Mouse (Mus musculus) midbrain, embryonic 15.5 days (tissue): ENCODE measurements around the gene Acadl. TPM values are rescaled to one million over a fixed set of nuclear protein-coding genes. Genes with fewer than 3 reads are reported as not detected.
A peak's percentile ranks its signal among the peaks of the same experiment; 100 is the strongest.

Experiments
- ATAC-seq: fragments of 200-750 bp; cut with Nextera tagmentation; replicated peaks from 2 replicates; pipeline ENCODE4 v1.8.0; 2017; ENCODE audit warnings: moderate TSS enrichment
- H3K27ac ChIP-seq: fragments of 300-500 bp; sonication (generic); 2 replicates; pipeline ENCODE4 v1.5.1; 2015; ENCODE audit warnings: mild to moderate bottlenecking, inconsistent platforms
- H3K27me3 ChIP-seq: fragments of 300-500 bp; sonication (generic); replicated peaks from 2 replicates; pipeline ENCODE4 v1.6.1; 2015; ENCODE audit warnings: inconsistent platforms
- H3K36me3 ChIP-seq: fragments of 300-500 bp; sonication (generic); replicated peaks from 2 replicates; pipeline ENCODE4 v1.6.1; 2015; ENCODE audit warnings: inconsistent platforms
- H3K4me1 ChIP-seq: fragments of 300-500 bp; sonication (generic); 2 replicates; pipeline ENCODE4 v1.6.1; 2015; ENCODE audit warnings: inconsistent platforms
- H3K4me2 ChIP-seq: fragments of 300-500 bp; sonication (generic); 2 replicates; pipeline ENCODE4 v1.6.1; 2015; ENCODE audit warnings: inconsistent platforms, mild to moderate bottlenecking, moderate library complexity
- H3K4me3 ChIP-seq: fragments of 300-500 bp; sonication (generic); 2 replicates; pipeline ENCODE4 v1.5.1; 2015; ENCODE audit warnings: mild to moderate bottlenecking, inconsistent platforms
- H3K9ac ChIP-seq: fragments of 300-500 bp; sonication (generic); 2 replicates; pipeline ENCODE4 v1.6.1; 2015; ENCODE audit warnings: mild to moderate bottlenecking, inconsistent platforms
- H3K9me3 ChIP-seq: fragments of 300-500 bp; sonication (generic); 2 replicates; pipeline ENCODE4 v1.6.1; 2016; ENCODE audit warnings: inconsistent platforms
- WGBS: fragments of 180-500 bp; shearing (Covaris S2); methylation state at CpG from one replicate; pipeline ENCODE4 v1.1.7; 2015; ENCODE audit warnings: mixed read lengths; 5-methylcytosine and 5-hydroxymethylcytosine counted together
- polyA plus RNA-seq: library from polyadenylated mRNA; unstranded; fragments of >200 nt; fragmentation: Nextera tagmentation; extraction: Ambion mirVana; gene quantifications from 2 replicates; pipeline ENCODE4 v1.2.1, GENCODE M21; 2015

The Acadl gene
- polyA plus RNA-seq, result 34.6 and 39.7 TPM in 2 replicates

GRCm38 (mm10) chr1:66862712-66863511, at the start of gene Acadl:
TSS of gene Acadl (minus strand) at chr1:66863277.
- Histone ChIP-seq H3K9me3 (0 out of 2 replicates have a peak, but pooled peaks cover 6% of the 10 kb centered on the region), H3K27ac (peak within 1 kb of the TSS; percentile 66), H3K9ac (peak within 1 kb of the TSS; percentile 54), H3K4me1 (peaks cover 7% of the 10 kb centered on the region; the same call in 1 of the 2 replicates), H3K27me3 (no peaks in the 10 kb centered on the region), H3K4me2 (peak within 1 kb of the TSS; percentile 85), H3K4me3 (peak within 1 kb of the TSS; percentile 63), H3K36me3 (no peaks in the 10 kb centered on the region)
- under 1% methylated on average over 60 of the region's 85 CpGs for WGBS
- peak; percentile 89 for ATAC-seq

- no peak for ATAC-seq
- H3K4me3 ChIP-seq, result no peak overlapping the region
- H3K27me3 ChIP-seq, result no peaks in the 10 kb centered on the region
- H3K9me3 ChIP-seq, result no peaks in the 10 kb centered on the region
- no peak overlapping the region for H3K9ac ChIP-seq
- no peak overlapping the region for H3K4me2 ChIP-seq
- H3K36me3 ChIP-seq, result no peaks in the 10 kb centered on the region
- no peak overlapping the region for H3K27ac ChIP-seq
- WGBS, result 88% methylated on average over 1 of the region's 1 CpGs
- H3K4me1 ChIP-seq, result no peaks in the 10 kb centered on the region
Observed at GRCm38 (mm10) chr1:66912305-66912704, 49.2 kb upstream of the Acadl start.

- H3K4me3 ChIP-seq, result no peak overlapping the region
- no peaks in the 10 kb centered on the region for H3K9me3 ChIP-seq
- H3K4me1 ChIP-seq, result peaks cover 3% of the 10 kb centered on the region; the same call in 1 of the 2 replicates
- no peak for ATAC-seq
- H3K36me3 ChIP-seq, result no peaks in the 10 kb centered on the region
- WGBS, result 92% methylated on average over 3 of the region's 3 CpGs
- no peak overlapping the region for H3K4me2 ChIP-seq
- H3K9ac ChIP-seq, result no peak overlapping the region
- H3K27me3 ChIP-seq, result no peaks in the 10 kb centered on the region
- no peak overlapping the region for H3K27ac ChIP-seq
Observed at GRCm38 (mm10) chr1:66902566-66902965, 39.5 kb upstream of the Acadl start.

- no peaks in the 10 kb centered on the region for H3K27me3 ChIP-seq
- no peaks in the 10 kb centered on the region for H3K36me3 ChIP-seq
- H3K4me1 ChIP-seq, result peaks cover 12% of the 10 kb centered on the region
- no peak overlapping the region for H3K9ac ChIP-seq
- WGBS, result 94% methylated on average over 4 of the region's 4 CpGs
- H3K9me3 ChIP-seq, result no peaks in the 10 kb centered on the region
- no peak for ATAC-seq
- no peak overlapping the region for H3K4me2 ChIP-seq
- H3K27ac ChIP-seq, result no peak overlapping the region
- H3K4me3 ChIP-seq, result no peak overlapping the region
Observed at GRCm38 (mm10) chr1:66900946-66901345, 37.9 kb upstream of the Acadl start.

- ATAC-seq, result no peak
- H3K27ac ChIP-seq, result no peak overlapping the region
- H3K9me3 ChIP-seq, result no peaks in the 10 kb centered on the region
- H3K4me3 ChIP-seq, result no peak overlapping the region
- H3K4me1 ChIP-seq, result peaks cover 15% of the 10 kb centered on the region
- H3K36me3 ChIP-seq, result no peaks in the 10 kb centered on the region
- H3K9ac ChIP-seq, result no peak overlapping the region
- no peak overlapping the region for H3K4me2 ChIP-seq
- H3K27me3 ChIP-seq, result no peaks in the 10 kb centered on the region
- 62% methylated on average over 7 of the region's 7 CpGs for WGBS
Observed at GRCm38 (mm10) chr1:66898261-66898660, 35.2 kb upstream of the Acadl start.

GRCm38 (mm10) chr1:66896556-66896955, 33.5 kb upstream of the Acadl start:
- Histone ChIP-seq H3K27me3 (no peaks in the 10 kb centered on the region), H3K27ac (peak overlapping the region; percentile 76), H3K9ac (peak overlapping the region; percentile 31; the same call in 1 of the 2 replicates), H3K4me2 (peak overlapping the region; percentile 33), H3K9me3 (no peaks in the 10 kb centered on the region), H3K4me3 (no peak overlapping the region), H3K4me1 (peaks cover 15% of the 10 kb centered on the region), H3K36me3 (no peaks in the 10 kb centered on the region)
- peak; percentile 74 for ATAC-seq
- 42% methylated on average over 5 of the region's 5 CpGs for WGBS

GRCm38 (mm10) chr1:66896125-66896524, 33.0 kb upstream of the Acadl start:
- peak overlapping the region; percentile 76 for H3K27ac ChIP-seq
- H3K9me3 ChIP-seq, result no peaks in the 10 kb centered on the region
- H3K4me2 ChIP-seq, result peak overlapping the region; percentile 33
- H3K4me1 ChIP-seq, result peaks cover 15% of the 10 kb centered on the region
- WGBS, result 39% methylated on average over 5 of the region's 5 CpGs
- H3K36me3 ChIP-seq, result no peaks in the 10 kb centered on the region
- H3K4me3 ChIP-seq, result no peak overlapping the region
- peak; percentile 93 for ATAC-seq
- no peaks in the 10 kb centered on the region for H3K27me3 ChIP-seq
- H3K9ac ChIP-seq, result peak overlapping the region; percentile 31; the same call in 1 of the 2 replicates

GRCm38 (mm10) chr1:66895837-66896118, 32.7 kb upstream of the Acadl start:
- Histone ChIP-seq H3K36me3 (no peaks in the 10 kb centered on the region), H3K4me3 (no peak overlapping the region), H3K4me2 (peak overlapping the region; percentile 33; the same call in 1 of the 2 replicates), H3K9ac (peak overlapping the region; percentile 26; the same call in 1 of the 2 replicates), H3K9me3 (no peaks in the 10 kb centered on the region), H3K27ac (peak overlapping the region; percentile 76), H3K4me1 (peaks cover 15% of the 10 kb centered on the region), H3K27me3 (no peaks in the 10 kb centered on the region)
- peak; percentile 86 for ATAC-seq

GRCm38 (mm10) chr1:66895093-66895836, 32.2 kb upstream of the Acadl start:
- Histone ChIP-seq H3K4me2 (peak overlapping the region; percentile 33; the same call in 1 of the 2 replicates), H3K9me3 (no peaks in the 10 kb centered on the region), H3K27ac (no peak overlapping the region), H3K27me3 (no peaks in the 10 kb centered on the region), H3K36me3 (no peaks in the 10 kb centered on the region), H3K4me3 (no peak overlapping the region), H3K9ac (no peak overlapping the region), H3K4me1 (peaks cover 15% of the 10 kb centered on the region)
- no peak for ATAC-seq
- WGBS, result 62% methylated on average over 6 of the region's 6 CpGs

- Histone ChIP-seq H3K27me3 (no peaks in the 10 kb centered on the region), H3K36me3 (no peaks in the 10 kb centered on the region), H3K27ac (no peak overlapping the region), H3K4me1 (no peaks in the 10 kb centered on the region), H3K4me2 (no peak overlapping the region), H3K9me3 (no peaks in the 10 kb centered on the region), H3K4me3 (no peak overlapping the region), H3K9ac (no peak overlapping the region)
- 98% methylated on average over 1 of the region's 1 CpGs for whole genome bisulfite sequencing
- no peak for ATAC-seq
Observed at GRCm38 (mm10) chr1:66887175-66887574, 24.1 kb upstream of the Acadl start.

- H3K27me3 ChIP-seq, result no peaks in the 10 kb centered on the region
- no peaks in the 10 kb centered on the region for H3K4me1 ChIP-seq
- H3K4me2 ChIP-seq, result no peak overlapping the region
- no peak for ATAC-seq
- H3K9ac ChIP-seq, result no peak overlapping the region
- H3K4me3 ChIP-seq, result no peak overlapping the region
- no peaks in the 10 kb centered on the region for H3K9me3 ChIP-seq
- no peaks in the 10 kb centered on the region for H3K36me3 ChIP-seq
- WGBS, result 90% methylated on average over 2 of the region's 2 CpGs
- H3K27ac ChIP-seq, result no peak overlapping the region
Observed at GRCm38 (mm10) chr1:66880217-66880616, 17.1 kb upstream of the Acadl start.

GRCm38 (mm10) chr1:66874740-66875139, 11.7 kb upstream of the Acadl start:
- H3K4me3 ChIP-seq, result no peak overlapping the region
- no peak overlapping the region for H3K27ac ChIP-seq
- WGBS, result 94% methylated on average over 6 of the region's 6 CpGs
- no peaks in the 10 kb centered on the region for H3K36me3 ChIP-seq
- H3K27me3 ChIP-seq, result no peaks in the 10 kb centered on the region
- H3K9ac ChIP-seq, result no peak overlapping the region
- H3K4me2 ChIP-seq, result no peak overlapping the region
- no peaks in the 10 kb centered on the region for H3K9me3 ChIP-seq
- ATAC-seq, result no peak
- no peaks in the 10 kb centered on the region for H3K4me1 ChIP-seq
